Mouse (Mus musculus) liver, postnatal 0 days (tissue): ENCODE measurements at regions not wholly inside any gene's neighbourhood (a gene's known extent, or its start where the extent isn't known, plus 50 kb on each side); places are given as distances from the start of the nearest gene placed in this dataset.

Experiments used
- CTCF ChIP-seq: sonication (generic); IDR thresholded peaks from 2 replicates; pipeline ENCODE4 v1.5.1; 2016; ENCODE audit warnings: antibody characterized with exemption, low read depth
- EP300 ChIP-seq: IDR thresholded peaks from 2 replicates; pipeline ENCODE4 v1.6.1; 2016; ENCODE audit warnings: antibody characterized with exemption, low read depth, mild to moderate bottlenecking

- TF ChIP-seq CTCF (no peak), EP300 (no peak)
These were observed 56.1 kb upstream of the Pde7b start for GRCm38 (mm10) chr10:20780946-20781345.
